Mouse (Mus musculus) midbrain, embryonic 16.5 days (tissue): ENCODE measurements at regions not wholly inside any gene's neighbourhood (a gene's known extent, or its start where the extent isn't known, plus 50 kb on each side); places are given as distances from the start of the nearest gene placed in this dataset.

Source experiments
- ATAC-seq: fragments of 200-750 bp; cut with Nextera tagmentation; 2 replicates; pipeline ENCODE4 v1.8.0; 2017; ENCODE audit warnings: moderate TSS enrichment
- H3K27ac ChIP-seq: fragments of 300-500 bp; sonication (generic); 2 replicates; pipeline ENCODE4 v1.5.1; 2014; ENCODE audit warnings: mild to moderate bottlenecking, low read length, mixed read lengths
- H3K27me3 ChIP-seq: fragments of 300-500 bp; sonication (generic); 2 replicates; pipeline ENCODE4 v1.6.1; 2014; ENCODE audit warnings: low read depth, low read length, mixed read lengths; ENCODE audit not compliant: control insufficient read depth, insufficient read depth
- H3K36me3 ChIP-seq: fragments of 300-500 bp; sonication (generic); 2 replicates; pipeline ENCODE4 v1.6.1; 2014; ENCODE audit warnings: mild to moderate bottlenecking, low read length, moderate library complexity, mixed read lengths; ENCODE audit not compliant: control insufficient read depth, insufficient read depth
- H3K4me1 ChIP-seq: fragments of 300-500 bp; sonication (generic); 2 replicates; pipeline ENCODE4 v1.6.1; 2014; ENCODE audit warnings: mild to moderate bottlenecking, low read length, mixed read lengths; ENCODE audit not compliant: control insufficient read depth, insufficient read depth
- H3K4me2 ChIP-seq: fragments of 300-500 bp; sonication (generic); 2 replicates; pipeline ENCODE4 v1.6.1; 2014; ENCODE audit warnings: mild to moderate bottlenecking, low read length, mixed read lengths
- H3K4me3 ChIP-seq: fragments of 300-500 bp; sonication (generic); 2 replicates; pipeline ENCODE4 v1.5.1; 2014; ENCODE audit warnings: low read depth, mild to moderate bottlenecking, low read length, moderate library complexity, mixed read lengths
- H3K9ac ChIP-seq: fragments of 300-500 bp; sonication (generic); 2 replicates; pipeline ENCODE4 v1.6.1; 2014; ENCODE audit warnings: low read depth, low read length, mixed read lengths
- H3K9me3 ChIP-seq: fragments of 300-500 bp; sonication (generic); replicated peaks from 2 replicates; pipeline ENCODE4 v1.6.1; 2014; ENCODE audit warnings: mild to moderate bottlenecking, low read length, mixed read lengths; ENCODE audit not compliant: control insufficient read depth, poor library complexity, severe bottlenecking
- WGBS: fragments of 180-500 bp; shearing (Covaris S2); extraction: QIAGEN DNeasy Blood & Tissue Kit; methylation state at CpG from one replicate; pipeline ENCODE4 v1.1.7; 2014; 5-methylcytosine and 5-hydroxymethylcytosine counted together

GRCm38 (mm10) chr1:89373806-89374205 is 80.8 kb upstream of the Agap1 start:
- Histone ChIP-seq H3K9ac (no peak overlapping the region), H3K9me3 (no peaks in the 10 kb centered on the region; the same call in 1 of the 2 replicates), H3K4me1 (no peaks in the 10 kb centered on the region), H3K27me3 (no peaks in the 10 kb centered on the region), H3K4me3 (no peak overlapping the region), H3K4me2 (no peak overlapping the region), H3K27ac (no peak overlapping the region), H3K36me3 (no peaks in the 10 kb centered on the region)
- no peak for ATAC-seq

GRCm38 (mm10) chr1:89374271-89374670 is 80.3 kb upstream of the Agap1 start:
- WGBS: 97% methylated on average over 2 of the region's 2 CpGs
- no peaks in the 10 kb centered on the region for H3K27me3 ChIP-seq
- H3K4me3 ChIP-seq: no peak overlapping the region
- no peaks in the 10 kb centered on the region for H3K36me3 ChIP-seq
- no peaks in the 10 kb centered on the region; the same call in 1 of the 2 replicates for H3K9me3 ChIP-seq
- H3K4me1 ChIP-seq: no peaks in the 10 kb centered on the region
- no peak overlapping the region for H3K4me2 ChIP-seq
- H3K9ac ChIP-seq: no peak overlapping the region
- no peak for ATAC-seq
- no peak overlapping the region for H3K27ac ChIP-seq

GRCm38 (mm10) chr1:89382021-89382420 is 72.6 kb upstream of the Agap1 start:
- WGBS: 82% methylated on average over 6 of the region's 6 CpGs
- Histone ChIP-seq H3K4me2 (no peak overlapping the region), H3K9me3 (no peaks in the 10 kb centered on the region; the same call in 1 of the 2 replicates), H3K9ac (no peak overlapping the region), H3K27me3 (no peaks in the 10 kb centered on the region), H3K36me3 (no peaks in the 10 kb centered on the region), H3K4me3 (no peak overlapping the region), H3K4me1 (no peaks in the 10 kb centered on the region), H3K27ac (no peak overlapping the region)
- no peak for ATAC-seq

- 73% methylated on average over 6 of the region's 6 CpGs for WGBS
- H3K4me1 ChIP-seq: no peaks in the 10 kb centered on the region
Measured at GRCm38 (mm10) chr1:89385111-89385510, 69.5 kb upstream of the Agap1 start.

GRCm38 (mm10) chr1:89392711-89393110 is 61.9 kb upstream of the Agap1 start:
- no peaks in the 10 kb centered on the region; the same call in 1 of the 2 replicates for H3K4me1 ChIP-seq
- WGBS: 84% methylated on average over 4 of the region's 4 CpGs
- H3K4me3 ChIP-seq: no peak overlapping the region
- no peaks in the 10 kb centered on the region for H3K36me3 ChIP-seq
- no peaks in the 10 kb centered on the region for H3K27me3 ChIP-seq
- no peak for ATAC-seq
- H3K9ac ChIP-seq: no peak overlapping the region
- no peak overlapping the region for H3K4me2 ChIP-seq
- no peak overlapping the region for H3K27ac ChIP-seq
- H3K9me3 ChIP-seq: no peaks in the 10 kb centered on the region

More at GRCm38 (mm10) chr1:89385111-89385510, 69.5 kb upstream of the Agap1 start:
- no peak for ATAC-seq
- Histone ChIP-seq H3K4me2 (no peak overlapping the region), H3K27ac (no peak overlapping the region), H3K36me3 (no peaks in the 10 kb centered on the region), H3K9me3 (no peaks in the 10 kb centered on the region), H3K9ac (no peak overlapping the region), H3K4me3 (no peak overlapping the region), H3K27me3 (no peaks in the 10 kb centered on the region)

GRCm38 (mm10) chr1:89394471-89394870 is 60.1 kb upstream of the Agap1 start:
- WGBS: 52% methylated on average over 7 of the region's 7 CpGs
- no peak for ATAC-seq
- no peaks in the 10 kb centered on the region; the same call in 1 of the 2 replicates for H3K4me1 ChIP-seq
- H3K27me3 ChIP-seq: no peaks in the 10 kb centered on the region; the same call in 1 of the 2 replicates
- no peak overlapping the region for H3K9ac ChIP-seq
- no peak overlapping the region for H3K4me3 ChIP-seq
- no peaks in the 10 kb centered on the region for H3K9me3 ChIP-seq
- no peak overlapping the region for H3K4me2 ChIP-seq
- H3K27ac ChIP-seq: no peak overlapping the region
- no peaks in the 10 kb centered on the region for H3K36me3 ChIP-seq

- H3K27me3 ChIP-seq: no peaks in the 10 kb centered on the region; the same call in 1 of the 2 replicates
- peak; percentile 93 for ATAC-seq
- no peaks in the 10 kb centered on the region for H3K9me3 ChIP-seq
- no peak overlapping the region for H3K9ac ChIP-seq
- H3K4me2 ChIP-seq: no peak overlapping the region
- H3K36me3 ChIP-seq: no peaks in the 10 kb centered on the region
- H3K4me1 ChIP-seq: no peaks in the 10 kb centered on the region
- WGBS: 8% methylated on average over 10 of the region's 10 CpGs
- H3K27ac ChIP-seq: no peak overlapping the region; the same call in 1 of the 2 replicates
- H3K4me3 ChIP-seq: no peak overlapping the region
Measured at GRCm38 (mm10) chr1:89400734-89401202, 53.8 kb upstream of the Agap1 start.

GRCm38 (mm10) chr1:89402513-89403210 is 51.9 kb upstream of the Agap1 start:
- Histone ChIP-seq H3K4me2 (no peak overlapping the region), H3K4me3 (no peak overlapping the region), H3K9me3 (no peaks in the 10 kb centered on the region), H3K36me3 (no peaks in the 10 kb centered on the region), H3K4me1 (no peaks in the 10 kb centered on the region), H3K9ac (no peak overlapping the region), H3K27me3 (no peaks in the 10 kb centered on the region; the same call in 1 of the 2 replicates), H3K27ac (no peak overlapping the region)
- WGBS: 82% methylated on average over 5 of the region's 5 CpGs
- ATAC-seq: no peak

- 72% methylated on average over 7 of the region's 7 CpGs for WGBS
- Histone ChIP-seq H3K9ac (no peak overlapping the region), H3K27me3 (no peaks in the 10 kb centered on the region; the same call in 1 of the 2 replicates)
Measured at GRCm38 (mm10) chr1:89403551-89404050, 51.0 kb upstream of the Agap1 start.

More at GRCm38 (mm10) chr1:89403551-89404050, 51.0 kb upstream of the Agap1 start:
- Histone ChIP-seq H3K36me3 (no peaks in the 10 kb centered on the region), H3K27ac (no peak overlapping the region), H3K4me2 (no peak overlapping the region), H3K4me3 (no peak overlapping the region), H3K4me1 (no peaks in the 10 kb centered on the region), H3K9me3 (no peaks in the 10 kb centered on the region)
- ATAC-seq: no peak
